Mouse (Mus musculus) heart, embryonic 14.5 days (tissue): ENCODE data around the gene Zfp334. TPM values are rescaled to one million over a fixed set of nuclear protein-coding genes. Genes with fewer than 3 reads are reported as not detected.

Experiments
- ATAC-seq: fragments of 200-750 bp; cut with Nextera tagmentation; 2 replicates; pipeline ENCODE4 v1.8.0; 2017; ENCODE audit warnings: low read depth, moderate TSS enrichment; ENCODE audit not compliant: insufficient number of reproducible peaks, insufficient read depth, low FRiP score
- H3K27ac ChIP-seq, 2 experiments: fragments of 200-500 bp in 1 of 2; fragments of 300-500 bp in 1 of 2; sonication (generic) in 1 of 2; replicated peaks in 1 of 2; 2 replicates each; pipeline ENCODE4 v1.5.1; 2012 to 2014; ENCODE audit warnings: low read depth in 2 of 2, low read length in 2 of 2, control low read depth in 1 of 2, mild to moderate bottlenecking in 1 of 2, mixed read lengths in 1 of 2; ENCODE audit not compliant: control insufficient read depth in 1 of 2, insufficient read depth in 1 of 2
- H3K27me3 ChIP-seq: fragments of 300-500 bp; sonication (generic); 2 replicates; pipeline ENCODE4 v1.6.1; 2014; ENCODE audit warnings: mild to moderate bottlenecking, low read length, control low read depth; ENCODE audit not compliant: control insufficient read depth, insufficient read depth
- H3K36me3 ChIP-seq: fragments of 300-500 bp; sonication (generic); 2 replicates; pipeline ENCODE4 v1.6.1; 2014; ENCODE audit warnings: mild to moderate bottlenecking, control low read depth, low read length, mixed read lengths; ENCODE audit not compliant: control insufficient read depth, insufficient read depth
- H3K4me1 ChIP-seq, 2 experiments: fragments of 200-500 bp in 1 of 2; fragments of 300-500 bp in 1 of 2; sonication (generic) in 1 of 2; 2 replicates each; pipeline ENCODE4 v1.6.1; 2012 to 2014; ENCODE audit warnings: low read length in 2 of 2, control low read depth in 1 of 2, mixed read lengths in 1 of 2; ENCODE audit not compliant: control insufficient read depth in 2 of 2, insufficient read depth in 2 of 2
- H3K4me2 ChIP-seq: fragments of 300-500 bp; sonication (generic); 2 replicates; pipeline ENCODE4 v1.6.1; 2014; ENCODE audit warnings: mild to moderate bottlenecking, low read length
- H3K4me3 ChIP-seq, 2 experiments: fragments of 200-500 bp in 1 of 2; fragments of 300-500 bp in 1 of 2; sonication (generic) in 1 of 2; 2 replicates each; pipeline ENCODE4 v1.5.1; 2012 to 2014; ENCODE audit warnings: low read length in 2 of 2, mild to moderate bottlenecking in 2 of 2, control low read depth in 1 of 2, low read depth in 1 of 2, moderate library complexity in 1 of 2; ENCODE audit not compliant: control insufficient read depth in 1 of 2, insufficient read depth in 1 of 2
- H3K9ac ChIP-seq: fragments of 300-500 bp; sonication (generic); 2 replicates; pipeline ENCODE4 v1.6.1; 2014; ENCODE audit warnings: mild to moderate bottlenecking, low read length
- H3K9me3 ChIP-seq: fragments of 300-500 bp; sonication (generic); 2 replicates; pipeline ENCODE4 v1.6.1; 2016; ENCODE audit warnings: low read length, control low read depth; ENCODE audit not compliant: control insufficient read depth
- WGBS: fragments of 180-500 bp; shearing (Covaris S2); extraction: QIAGEN DNeasy Blood & Tissue Kit; methylation state at CpG from one replicate; pipeline ENCODE4 v1.1.7; 2014; 5-methylcytosine and 5-hydroxymethylcytosine counted together
- polyA plus RNA-seq: library from polyadenylated mRNA; unstranded; fragments of >200 nt; fragmentation: Nextera tagmentation; extraction: Ambion mirVana; gene quantifications from 2 replicates; pipeline ENCODE4 v1.2.1, GENCODE M21; 2014

The Zfp334 gene
- polyA plus RNA-seq, 1 experiment from 2014 or later: 6.6 TPM

DNA sequence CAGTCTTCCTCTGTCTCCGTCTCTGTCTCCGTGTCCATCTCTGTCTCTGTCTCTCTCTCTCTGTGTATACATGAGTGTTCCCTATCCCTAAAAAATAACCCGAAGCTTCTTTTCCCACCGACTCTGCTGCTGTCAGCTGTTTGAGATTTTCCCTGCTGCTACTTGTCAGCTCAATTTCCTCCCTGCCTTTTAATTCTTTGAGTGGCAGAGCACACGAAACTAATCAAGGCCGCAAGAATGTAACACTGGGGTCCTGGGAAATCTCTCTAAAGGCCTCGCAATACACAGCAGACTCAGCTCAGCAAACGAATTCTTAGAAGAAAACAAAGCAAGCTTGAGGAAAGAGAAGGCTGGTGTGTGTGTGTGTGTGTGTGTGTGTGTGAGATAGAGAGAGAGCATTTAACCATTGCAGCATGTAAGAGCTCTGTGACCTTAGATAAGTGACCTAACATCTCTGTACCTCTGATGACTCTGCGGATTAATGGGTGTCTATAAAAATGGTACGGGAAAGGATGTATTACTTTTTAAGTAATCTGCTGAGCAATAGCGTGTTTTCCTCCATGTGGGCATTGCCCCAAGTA lies 27.2 kb upstream of the Zfp334 start:
- Histone ChIP-seq H3K9me3 (no peaks in the 10 kb centered on the region), H3K4me3 (no peak overlapping the region), H3K36me3 (no peaks in the 10 kb centered on the region), H3K27me3 (no peaks in the 10 kb centered on the region), H3K27ac (no peak overlapping the region), H3K9ac (no peak overlapping the region), H3K4me1 (peaks cover 6 to 15% of the 10 kb centered on the region in 2 experiments), H3K4me2 (no peak overlapping the region)
- no peak for ATAC-seq
- 47% methylated on average over 11 of the region's 11 CpGs for WGBS

DNA sequence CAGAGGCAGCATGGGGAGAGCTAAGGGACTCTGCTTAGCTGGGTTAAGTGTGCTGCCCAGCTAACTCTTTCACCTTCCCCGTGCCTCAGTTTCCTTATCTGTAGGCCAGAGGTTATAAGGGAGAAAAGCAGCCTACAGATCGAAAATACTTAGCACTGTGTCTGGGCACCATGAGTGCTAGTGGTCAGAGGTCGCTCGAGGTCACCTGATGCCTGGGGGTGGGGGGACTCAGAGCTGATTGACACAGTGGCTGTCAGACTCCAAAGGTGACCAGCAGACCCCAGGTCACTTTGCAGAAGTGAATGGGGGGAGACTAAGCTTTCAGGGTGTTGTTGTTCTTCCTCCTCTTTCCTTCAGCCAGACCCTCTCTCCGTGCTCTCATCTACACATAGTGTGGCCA lies 26.3 kb upstream of the Zfp334 start:
- ATAC-seq: no peak
- Histone ChIP-seq H3K9me3 (no peaks in the 10 kb centered on the region), H3K27ac (no peak overlapping the region), H3K4me2 (no peak overlapping the region), H3K4me1 (peaks cover 0 to 9% of the 10 kb centered on the region in 2 experiments; a peak in 2 of 4 replicates), H3K36me3 (no peaks in the 10 kb centered on the region), H3K27me3 (no peaks in the 10 kb centered on the region), H3K9ac (no peak overlapping the region), H3K4me3 (no peak overlapping the region)
- WGBS: 55% methylated on average over 5 of the region's 5 CpGs

DNA sequence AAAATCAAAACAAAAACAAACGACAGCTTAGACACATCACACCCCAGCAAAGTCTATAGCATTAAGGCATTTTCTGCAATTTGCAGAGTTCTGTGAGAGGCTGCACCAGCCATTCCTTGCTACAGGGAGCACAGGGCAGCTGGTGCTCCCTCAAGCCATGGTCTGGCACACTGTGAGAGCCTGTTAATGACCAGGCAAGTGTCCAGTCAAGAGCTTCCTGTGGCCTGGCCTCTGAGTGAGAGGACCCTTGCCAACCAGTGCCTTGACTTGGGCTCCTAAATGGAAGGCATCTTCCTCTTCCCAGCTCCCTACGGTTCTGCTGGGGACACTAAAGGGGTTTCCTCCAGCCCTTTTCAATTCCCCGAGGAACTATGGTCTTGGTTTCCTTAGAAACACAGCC lies 25.8 kb upstream of the Zfp334 start:
- 56% methylated on average over 3 of the region's 3 CpGs for WGBS
- Histone ChIP-seq H3K4me1 (peaks cover 0 to 9% of the 10 kb centered on the region in 2 experiments; a peak in 2 of 4 replicates), H3K36me3 (no peaks in the 10 kb centered on the region), H3K27me3 (no peaks in the 10 kb centered on the region), H3K4me3 (no peak overlapping the region), H3K27ac (no peak overlapping the region), H3K4me2 (no peak overlapping the region), H3K9ac (no peak overlapping the region), H3K9me3 (no peaks in the 10 kb centered on the region)
- no peak for ATAC-seq

DNA sequence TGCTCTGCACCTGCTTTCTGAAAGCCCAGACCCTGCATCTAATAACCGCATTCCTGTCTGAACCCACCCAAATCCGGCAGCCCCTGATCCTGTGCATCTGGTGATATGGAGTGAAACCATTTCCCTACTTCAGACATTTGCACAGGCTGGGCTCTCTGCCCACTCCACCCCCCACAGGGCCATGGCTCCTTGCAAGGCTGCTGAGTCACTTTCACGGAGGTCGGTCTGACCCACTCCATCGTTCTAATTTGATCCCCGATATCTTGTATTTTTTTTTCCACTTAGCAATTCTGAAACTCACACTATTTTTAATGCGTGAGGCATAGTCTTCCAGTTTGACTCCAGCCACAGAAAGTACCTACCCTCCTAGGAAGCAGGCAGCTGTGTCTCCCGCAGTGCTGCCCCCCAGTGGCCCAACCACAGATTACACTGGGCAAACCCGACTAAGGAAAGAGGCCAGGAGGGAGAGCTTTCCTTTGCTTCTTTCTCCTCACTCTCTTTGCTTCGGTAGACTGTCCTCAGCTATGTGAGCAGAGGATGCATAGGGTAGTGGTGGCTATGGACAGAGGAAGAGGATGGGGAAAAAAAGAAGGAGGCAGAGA lies 19.7 kb upstream of the Zfp334 start:
- no peak overlapping the region for H3K4me2 ChIP-seq
- H3K27ac ChIP-seq: no peak overlapping the region
- no peak overlapping the region for H3K4me3 ChIP-seq
- WGBS: 35% methylated on average over 10 of the region's 10 CpGs
- no peaks in the 10 kb centered on the region for H3K9me3 ChIP-seq
- ATAC-seq: no peak
- H3K4me1 ChIP-seq: peaks cover 2 to 12% of the 10 kb centered on the region in 2 experiments; a peak in 2 of 4 replicates
- H3K36me3 ChIP-seq: no peaks in the 10 kb centered on the region
- H3K9ac ChIP-seq: no peak overlapping the region
- no peaks in the 10 kb centered on the region for H3K27me3 ChIP-seq

DNA sequence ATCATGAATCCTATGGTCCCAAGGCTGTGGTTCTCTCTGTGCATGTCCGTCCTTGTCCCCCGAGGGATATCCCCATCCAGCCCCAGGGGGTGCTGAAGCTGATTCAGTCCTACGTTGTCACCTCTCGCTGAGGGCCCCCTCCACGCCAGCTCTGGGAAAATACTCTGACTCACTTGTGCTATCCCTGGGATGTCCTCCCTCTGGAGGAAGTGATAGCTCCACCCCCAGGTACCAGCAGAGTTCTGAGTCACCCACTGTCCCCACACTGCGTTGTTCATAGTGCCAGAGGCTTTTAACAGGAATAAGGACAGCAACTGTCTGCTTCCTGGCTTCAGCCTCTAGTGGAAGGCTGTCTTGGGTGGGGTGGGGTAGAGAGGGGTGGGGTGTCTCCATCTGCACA lies 17.3 kb upstream of the Zfp334 start:
- H3K4me3 ChIP-seq: no peak overlapping the region
- no peak overlapping the region for H3K9ac ChIP-seq
- peaks cover 10 to 16% of the 10 kb centered on the region in 2 experiments; a peak in 3 of 4 replicates for H3K4me1 ChIP-seq
- 28% methylated on average over 6 of the region's 6 CpGs for WGBS
- H3K36me3 ChIP-seq: no peaks in the 10 kb centered on the region
- H3K27me3 ChIP-seq: no peaks in the 10 kb centered on the region
- H3K4me2 ChIP-seq: no peak overlapping the region
- peak; percentile 40; the same call in 1 of the 2 replicates for ATAC-seq
- no peaks in the 10 kb centered on the region for H3K9me3 ChIP-seq
- peak overlapping the region in 1 of 2 experiments; percentile 19; a peak in 1 of 4 replicates for H3K27ac ChIP-seq

DNA sequence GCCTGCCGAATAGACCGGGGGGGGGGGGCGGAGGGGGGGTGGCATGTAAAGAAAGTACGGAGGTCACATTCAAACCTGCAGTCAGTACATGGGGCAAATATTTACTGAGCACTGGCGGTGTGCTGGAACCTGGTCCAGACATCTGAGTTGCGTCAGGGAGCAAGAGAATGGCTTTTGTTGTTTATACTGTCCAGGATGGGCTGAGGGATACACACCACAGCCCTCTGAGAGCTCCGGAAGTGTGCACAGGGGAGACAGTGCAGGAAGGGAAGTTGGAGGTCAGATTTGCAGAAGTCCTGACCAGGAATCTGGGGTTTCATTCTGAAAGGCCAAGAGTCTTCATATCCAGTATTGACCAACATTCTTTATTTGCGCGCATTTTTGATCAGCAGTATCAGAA lies 16.9 kb upstream of the Zfp334 start:
- Histone ChIP-seq H3K9me3 (no peaks in the 10 kb centered on the region), H3K36me3 (no peaks in the 10 kb centered on the region), H3K27me3 (no peaks in the 10 kb centered on the region), H3K27ac (no peak overlapping the region), H3K4me3 (no peak overlapping the region), H3K4me1 (peaks cover 10 to 16% of the 10 kb centered on the region in 2 experiments; a peak in 3 of 4 replicates), H3K9ac (no peak overlapping the region), H3K4me2 (no peak overlapping the region)
- ATAC-seq: no peak
- WGBS: 63% methylated on average over 9 of the region's 9 CpGs

DNA sequence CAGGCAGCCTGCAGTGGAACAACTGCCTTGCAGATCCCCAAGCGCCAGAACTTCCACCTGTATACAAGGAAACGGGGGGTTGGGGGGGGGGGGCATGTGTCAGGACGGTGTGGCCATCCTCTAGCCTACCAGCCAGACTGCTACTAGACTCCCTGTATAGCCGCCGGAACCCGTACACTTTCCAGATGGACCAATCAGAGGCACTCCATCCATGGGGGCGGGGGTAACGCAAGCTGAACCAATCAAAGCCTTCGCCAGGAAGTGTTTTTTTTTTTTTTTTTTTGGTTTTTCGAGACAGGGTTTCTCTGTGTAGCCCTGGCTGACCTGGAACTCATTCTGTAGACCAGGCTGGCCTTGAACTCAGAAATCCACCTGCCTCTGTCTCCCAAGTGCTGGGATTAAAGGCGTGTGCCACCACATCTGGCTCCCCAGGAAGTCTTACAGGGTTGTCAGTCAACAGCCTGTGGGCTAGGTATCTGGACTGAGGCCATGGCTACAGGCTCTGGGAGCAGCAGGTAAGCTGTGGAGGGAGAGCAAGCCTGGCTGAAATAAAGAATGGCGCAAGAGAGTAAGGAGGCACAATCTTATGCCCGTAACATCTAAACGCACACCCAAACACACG lies 10.2 kb upstream of the Zfp334 start:
- H3K9me3 ChIP-seq: no peaks in the 10 kb centered on the region
- H3K36me3 ChIP-seq: no peaks in the 10 kb centered on the region
- no peak overlapping the region for H3K4me3 ChIP-seq
- H3K27ac ChIP-seq: no peak overlapping the region
- no peak overlapping the region for H3K9ac ChIP-seq
- no peaks in the 10 kb centered on the region for H3K27me3 ChIP-seq
- H3K4me1 ChIP-seq: peaks cover 4 to 11% of the 10 kb centered on the region in 2 experiments; a peak in 2 of 4 replicates
- ATAC-seq: no peak
- 66% methylated on average over 14 of the region's 15 CpGs for WGBS
- no peak overlapping the region for H3K4me2 ChIP-seq
